Mouse (Mus musculus): ENCODE data around the gene Rasgrf2. TPM values are rescaled to one million over a fixed set of nuclear protein-coding genes. Genes with fewer than 3 reads are reported as not detected.

The Rasgrf2 gene
- total RNA-seq, 4 experiments from 2014 or later, result 3.9 to 8.8 (median 5.3) TPM

- DNase-seq (ENCODE audit: low spot score in 2 of 2), result no peak
Measured at GRCm38 (mm10) chr13:91884714-91885386, 246.6 kb downstream of the Rasgrf2 start.

- no peak for DNase-seq (ENCODE audit: low spot score in 2 of 2)
Measured at GRCm38 (mm10) chr13:91881837-91882480, 249.5 kb downstream of the Rasgrf2 start.

GRCm38 (mm10) chr13:91880256-91880655, 251.2 kb downstream of the Rasgrf2 start:
- no peak for DNase-seq (ENCODE audit: low spot score in 2 of 2)

- DNase-seq (ENCODE audit: low spot score in 2 of 2), result peak in 1 of 2 experiments; percentile 9
Measured at GRCm38 (mm10) chr13:91877996-91878395, 253.5 kb downstream of the Rasgrf2 start.

- peak; percentile 57 to 79 for DNase-seq (ENCODE audit: low spot score in 2 of 2)
Measured at GRCm38 (mm10) chr13:91877350-91877749, 254.1 kb downstream of the Rasgrf2 start.

GRCm38 (mm10) chr13:91876741-91877349, 254.6 kb downstream of the Rasgrf2 start, which contains the start of gene Ckmt2:
Ckmt2 (minus strand) TSS chr13:91876885.
- DNase-seq (ENCODE audit: low spot score in 2 of 2), result peak; percentile 69 to 83

GRCm38 (mm10) chr13:91875581-91875980, 255.9 kb downstream of the Rasgrf2 start:
- no peak for DNase-seq (ENCODE audit: low spot score in 2 of 2)

GRCm38 (mm10) chr13:91874565-91874964, 256.9 kb downstream of the Rasgrf2 start:
- no peak for DNase-seq (ENCODE audit: low spot score in 2 of 2)

- DNase-seq (ENCODE audit: low spot score in 2 of 2), result peak in 1 of 2 experiments; percentile 12
Measured at GRCm38 (mm10) chr13:91873734-91874329, 257.6 kb downstream of the Rasgrf2 start.

GRCm38 (mm10) chr13:91868577-91868976, 262.9 kb downstream of the Rasgrf2 start:
- DNase-seq (ENCODE audit: low spot score in 2 of 2), result no peak

GRCm38 (mm10) chr13:91858835-91859234, 272.6 kb downstream of the Rasgrf2 start:
- no peak for DNase-seq (ENCODE audit: low spot score in 2 of 2)

GRCm38 (mm10) chr13:91857427-91857826, 274.0 kb downstream of the Rasgrf2 start:
- DNase-seq (ENCODE audit: low spot score in 2 of 2), result no peak

GRCm38 (mm10) chr13:91854412-91854811, 277.0 kb downstream of the Rasgrf2 start:
- DNase-seq (ENCODE audit: low spot score in 2 of 2), result no peak

Other genes with a start within 250 kb of the Rasgrf2 start
- not detected for gene Gm20379, start 174.3 kb upstream of the Rasgrf2 start, total RNA-seq (2022)
- under 1 TPM; 0.56 to 0.99 (median 0.70) TPM for gene Dhfr, start 223.1 kb upstream of the Rasgrf2 start, total RNA-seq (2022)
- 1 to 10 TPM; 8.3 to 9.6 (median 9.1) TPM for gene Msh3, start 223.3 kb upstream of the Rasgrf2 start, total RNA-seq (2022)

Data from gastrocnemius, adult 8-10 months (tissue).